Mouse (Mus musculus) megakaryocyte, embryonic 14.5 days (primary cell): ENCODE data around the gene Mum1. TPM values are rescaled to one million over a fixed set of nuclear protein-coding genes. Genes with fewer than 3 reads are reported as not detected.
A peak's percentile ranks its signal among the peaks of the same experiment; 100 is the strongest.

Source experiments
- H3K27me3 ChIP-seq: replicated peaks from 2 replicates; pipeline ENCODE3; 2012; ENCODE audit warnings: inconsistent platforms
- H3K36me3 ChIP-seq: replicated peaks from 2 replicates; pipeline ENCODE3; 2012; ENCODE audit warnings: low read length, inconsistent platforms, mixed read lengths
- H3K4me1 ChIP-seq: 2 replicates; pipeline ENCODE4 v1.6.1; 2012; ENCODE audit warnings: inconsistent platforms
- H3K4me3 ChIP-seq: replicated peaks from 2 replicates; pipeline ENCODE3; 2012; ENCODE audit warnings: moderate library complexity, mild to moderate bottlenecking, inconsistent platforms
- H3K9me3 ChIP-seq: 2 replicates; pipeline ENCODE4 v1.6.1; 2012; ENCODE audit warnings: inconsistent platforms
- FLI1 ChIP-seq: IDR thresholded peaks from 2 replicates; pipeline ENCODE4 v1.6.1; 2012; ENCODE audit warnings: low read length, inconsistent platforms, mixed read lengths
- GATA1 ChIP-seq: IDR thresholded peaks from 3 replicates; pipeline ENCODE4 v1.6.1; 2012; ENCODE audit warnings: mixed read lengths, low read length, inconsistent platforms, borderline replicate concordance
- polyA plus RNA-seq: library from polyadenylated mRNA; stranded (reverse); fragments of >175 nt; gene quantifications from 2 replicates; pipeline ENCODE4 v1.2.3, GENCODE M21; 2012; ENCODE audit warnings: low replicate concordance; ENCODE audit not compliant: insufficient read depth

The Mum1 gene
- polyA plus RNA-seq, 1 experiment: 9.6 TPM

DNA sequence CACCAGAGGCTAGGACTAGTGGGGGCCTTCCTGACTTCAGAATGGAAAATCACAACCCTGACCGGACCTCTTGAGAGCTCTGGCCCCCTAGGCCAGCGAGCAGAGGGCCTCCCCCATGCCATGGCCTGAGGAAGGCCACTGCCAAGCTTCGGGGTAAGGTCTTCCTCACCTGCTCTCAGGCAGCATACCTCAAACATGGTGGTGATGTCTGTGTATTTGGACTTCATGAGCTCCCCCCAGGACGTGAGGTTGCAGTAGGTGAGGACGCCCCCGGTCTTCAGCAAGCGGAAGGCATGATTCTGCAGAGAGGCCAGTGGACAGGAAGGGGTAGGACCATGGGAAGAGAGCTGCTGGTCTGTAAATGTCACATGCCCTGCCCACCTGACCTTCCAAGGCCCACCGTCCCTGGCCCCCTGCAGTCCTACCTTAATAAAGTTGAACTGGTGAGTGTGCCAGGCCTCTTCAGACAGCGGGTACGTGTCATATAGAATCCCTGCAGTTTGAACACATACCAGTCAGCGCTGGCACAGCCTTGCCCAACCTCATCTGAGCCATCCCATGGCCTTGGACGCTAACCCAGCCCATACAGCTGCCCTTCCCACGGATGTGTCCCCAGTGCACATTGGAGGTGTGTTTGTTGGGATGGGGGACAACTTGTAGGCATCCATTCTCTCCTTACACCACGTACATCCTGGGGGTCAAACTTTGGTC, 32.7 kb downstream of the Mum1 start:
- H3K4me3 ChIP-seq: no peak overlapping the region
- peaks cover 60% of the 10 kb centered on the region for H3K36me3 ChIP-seq
- peaks cover 74% of the 10 kb centered on the region for H3K4me1 ChIP-seq
- H3K27me3 ChIP-seq: no peaks in the 10 kb centered on the region
- TF ChIP-seq GATA1: no peak
- no peak for TF ChIP-seq FLI1
- no peaks in the 10 kb centered on the region for H3K9me3 ChIP-seq

DNA sequence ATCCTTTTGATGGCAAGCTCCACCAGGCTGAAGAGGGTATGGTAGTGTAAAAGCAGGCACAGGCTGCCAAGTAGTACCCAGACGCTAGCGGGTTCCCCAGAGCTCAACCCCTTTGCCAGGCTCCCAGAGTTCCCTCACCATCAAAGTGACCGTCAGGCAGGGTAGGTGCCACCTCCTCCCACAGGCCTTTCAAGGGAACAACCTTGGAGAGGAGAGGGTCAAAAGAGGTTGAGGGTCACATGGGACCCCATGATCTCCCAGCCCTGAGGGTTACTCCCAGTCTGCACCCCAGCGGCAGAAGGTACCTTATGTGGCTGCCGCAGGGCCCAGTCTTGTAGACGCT, 33.2 kb downstream of the Mum1 start:
- Histone ChIP-seq H3K36me3 (peaks cover 55% of the 10 kb centered on the region), H3K4me1 (peaks cover 75% of the 10 kb centered on the region), H3K9me3 (no peaks in the 10 kb centered on the region), H3K4me3 (no peak overlapping the region), H3K27me3 (no peaks in the 10 kb centered on the region)
- TF ChIP-seq FLI1 (no peak), GATA1 (no peak)

- peaks cover 71% of the 10 kb centered on the region for H3K4me1 ChIP-seq
- H3K9me3 ChIP-seq: no peaks in the 10 kb centered on the region
- peak overlapping the region; percentile 94 for H3K4me3 ChIP-seq
- peaks cover 49% of the 10 kb centered on the region for H3K36me3 ChIP-seq
- no peaks in the 10 kb centered on the region for H3K27me3 ChIP-seq
- TF ChIP-seq GATA1 (no peak), FLI1 (no peak)
These were observed 33.8 kb downstream of the Mum1 start for GRCm38 (mm10) chr10:80259861-80260641.

DNA sequence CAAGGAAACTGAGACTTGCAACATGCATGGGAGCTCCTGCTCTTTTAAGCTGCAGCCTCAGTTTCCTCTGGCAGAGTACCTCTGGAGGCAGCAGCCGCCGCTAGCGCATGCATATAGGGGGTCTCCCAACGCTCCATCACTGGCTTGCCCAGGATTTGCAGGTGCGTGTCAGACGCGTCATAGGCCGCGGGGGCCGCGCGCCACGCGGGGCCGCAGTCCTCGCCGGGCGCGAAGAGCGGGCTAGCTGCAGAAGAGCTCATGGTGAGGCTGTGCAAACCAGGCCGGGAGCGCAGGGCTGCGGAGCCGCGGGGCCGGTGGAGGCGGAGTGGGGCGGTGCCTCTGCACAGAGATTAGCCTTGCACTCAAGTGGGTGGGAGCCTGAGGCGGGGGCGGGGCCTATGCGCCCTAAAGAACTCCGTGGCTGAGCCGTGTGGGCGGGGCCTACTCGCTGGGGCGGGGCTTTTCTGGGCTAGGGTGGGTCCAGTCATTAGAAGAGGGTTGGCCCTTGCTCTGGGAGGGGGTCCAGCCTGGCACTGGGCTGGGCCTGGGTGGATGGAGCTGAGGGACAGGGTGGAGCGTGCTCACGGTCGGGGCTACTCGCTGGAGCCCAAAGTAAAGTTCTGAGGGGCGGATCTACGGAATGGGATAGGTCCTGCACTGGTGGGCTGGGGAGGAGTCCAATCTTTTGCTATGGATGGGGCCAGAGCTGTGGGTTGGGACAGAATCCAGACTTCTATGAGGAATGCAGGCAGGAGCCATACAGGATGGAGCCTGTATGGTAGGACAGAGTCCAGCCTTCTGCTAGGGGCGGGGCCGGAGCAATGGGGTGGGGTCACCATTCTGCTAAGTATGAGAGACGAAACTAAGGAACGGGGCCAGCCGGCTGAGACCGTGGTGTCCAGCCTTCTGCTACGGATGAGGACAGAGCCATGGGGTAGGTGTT, 34.7 kb downstream of the Mum1 start, which contains the start of the genes Gamt and Dazap1:
Gene Gamt (minus strand): TSS at position 371 of the 943 bp plus-strand sequence.
Gene Dazap1 (plus strand): TSS at position 845 of the 943 bp plus-strand sequence.
- Histone ChIP-seq H3K36me3 (peaks cover 40% of the 10 kb centered on the region), H3K4me3 (peak within 1 kb of the TSS; percentile 94), H3K27me3 (no peaks in the 10 kb centered on the region), H3K4me1 (peaks cover 72% of the 10 kb centered on the region), H3K9me3 (no peaks in the 10 kb centered on the region)
- TF ChIP-seq FLI1 (no peak), GATA1 (no peak)

DNA sequence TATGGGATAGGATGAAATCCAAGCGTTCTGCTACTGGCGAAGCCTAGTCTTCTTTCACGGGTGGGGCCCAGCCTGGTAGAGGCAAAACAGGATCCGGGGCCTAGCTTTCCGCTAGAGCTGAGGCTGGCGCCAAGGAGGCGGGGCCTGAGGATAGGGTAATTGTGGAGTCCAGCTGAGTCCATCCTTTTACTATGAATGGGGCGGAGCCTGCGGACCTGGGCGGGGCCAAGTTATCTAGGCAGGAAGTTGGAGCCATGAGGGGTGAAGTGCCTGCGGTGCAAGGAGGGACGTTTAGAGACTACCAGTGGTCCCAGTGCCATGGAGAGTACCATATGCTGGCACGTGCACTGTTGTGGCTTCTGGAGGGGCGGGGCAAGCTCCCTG, 35.3 kb downstream of the Mum1 start:
- Histone ChIP-seq H3K4me1 (peaks cover 79% of the 10 kb centered on the region), H3K9me3 (no peaks in the 10 kb centered on the region), H3K27me3 (no peaks in the 10 kb centered on the region), H3K4me3 (peak overlapping the region; percentile 94), H3K36me3 (peaks cover 34% of the 10 kb centered on the region)
- 0 out of 2 replicates have a peak, but pooled peaks have one; percentile 20 for TF ChIP-seq FLI1
- 0 out of 3 replicates have a peak, but pooled peaks have one; percentile 45 for TF ChIP-seq GATA1

DNA sequence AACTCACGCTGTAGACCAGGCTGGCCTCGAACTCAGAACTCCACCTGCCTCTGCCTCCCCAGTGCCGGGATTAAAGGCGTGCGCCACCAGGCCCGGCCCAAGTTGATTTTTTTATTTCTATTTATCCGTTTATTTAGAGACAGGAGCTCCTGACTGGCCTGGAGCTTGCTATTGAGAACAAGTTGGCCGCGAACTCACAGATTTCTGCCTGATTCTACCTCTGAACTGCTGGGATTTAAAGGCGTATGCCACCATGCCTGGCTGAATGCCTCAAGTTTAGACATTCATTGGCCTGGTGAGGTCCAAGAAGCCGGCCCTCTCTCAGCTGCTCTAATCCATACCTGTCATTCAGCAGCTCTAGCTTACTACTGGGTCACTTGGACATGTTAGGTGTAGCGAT, 35.9 kb downstream of the Mum1 start:
- Histone ChIP-seq H3K9me3 (no peaks in the 10 kb centered on the region), H3K36me3 (peaks cover 31% of the 10 kb centered on the region), H3K27me3 (no peaks in the 10 kb centered on the region), H3K4me3 (peak overlapping the region; percentile 86), H3K4me1 (peaks cover 84% of the 10 kb centered on the region)
- TF ChIP-seq FLI1 (no peak), GATA1 (no peak)

DNA sequence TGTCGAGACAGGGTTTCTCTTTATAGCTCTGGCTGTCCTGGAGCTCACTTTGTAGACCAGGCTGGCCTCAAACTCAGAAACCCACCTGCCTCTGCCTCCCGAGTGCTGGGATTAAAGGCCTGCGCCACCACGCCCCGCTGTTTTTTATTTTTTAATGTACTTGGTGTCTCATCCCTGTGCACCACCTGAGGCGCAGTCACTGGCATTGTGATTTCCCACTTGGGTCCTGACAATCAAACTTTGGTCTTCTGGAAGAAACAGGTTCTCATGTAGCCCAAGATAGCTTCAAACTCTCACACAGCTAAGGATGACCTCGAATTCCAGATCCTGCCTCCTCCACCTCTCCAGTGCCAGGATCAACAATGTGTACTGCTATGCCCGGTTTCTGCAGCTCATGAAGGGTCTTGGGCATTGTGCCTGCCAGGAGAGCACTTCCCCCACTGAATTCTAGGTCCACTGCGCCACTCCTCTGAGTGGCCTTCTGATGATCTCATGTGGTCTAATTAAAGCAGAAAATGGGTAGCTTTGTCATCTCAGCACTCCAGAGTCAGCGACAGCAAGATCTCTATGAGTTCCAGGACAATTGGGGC, 36.6 kb downstream of the Mum1 start:
- H3K27me3 ChIP-seq: no peaks in the 10 kb centered on the region
- peaks cover 87% of the 10 kb centered on the region for H3K4me1 ChIP-seq
- H3K36me3 ChIP-seq: peaks cover 32% of the 10 kb centered on the region
- TF ChIP-seq FLI1 (no peak), GATA1 (no peak)
- peak overlapping the region; percentile 82 for H3K4me3 ChIP-seq
- no peaks in the 10 kb centered on the region for H3K9me3 ChIP-seq

DNA sequence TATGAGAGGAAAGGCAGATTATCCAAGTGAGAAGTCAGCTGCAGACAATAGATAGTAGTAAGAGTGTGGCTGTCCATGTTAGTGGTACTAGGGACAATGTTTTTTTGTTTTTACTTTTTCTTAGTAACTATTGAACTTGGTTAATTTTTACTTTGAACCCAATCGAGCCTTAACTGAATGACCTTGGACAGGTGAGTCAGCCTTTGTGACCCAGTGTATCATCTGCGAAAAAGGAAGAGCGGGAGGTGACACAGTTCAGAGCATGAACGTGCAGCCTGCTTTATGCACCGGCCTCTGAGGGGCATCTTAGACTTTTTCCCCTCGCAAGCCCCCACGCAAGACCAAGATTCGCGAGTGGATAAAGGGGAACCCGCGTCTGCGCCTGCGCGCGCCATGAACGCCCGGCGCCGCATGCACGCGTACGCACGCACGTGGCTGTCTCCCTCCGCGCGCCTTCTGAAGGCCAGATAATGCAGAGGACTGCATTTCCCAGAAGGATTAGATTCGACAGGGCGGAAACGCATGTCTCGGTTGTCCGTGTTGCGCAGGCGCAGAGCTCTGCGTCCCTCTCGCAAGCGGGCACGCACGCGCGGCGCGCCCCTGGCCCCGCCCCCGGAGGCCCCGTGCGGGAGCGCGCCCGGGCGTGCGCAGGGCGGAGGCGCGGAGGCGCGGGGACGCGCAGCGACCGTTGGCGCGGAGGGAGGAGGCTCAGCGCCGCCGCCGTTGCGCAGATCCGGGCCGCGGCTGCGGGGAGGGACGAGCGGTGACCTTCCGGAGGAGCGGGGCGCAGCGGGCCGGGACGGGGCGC, 38.3 kb downstream of the Mum1 start:
- TF ChIP-seq GATA1 (0 out of 3 replicates have a peak, but pooled peaks have one; percentile 11), FLI1 (no peak)
- Histone ChIP-seq H3K36me3 (peaks cover 28% of the 10 kb centered on the region), H3K27me3 (no peaks in the 10 kb centered on the region), H3K4me3 (peak overlapping the region; percentile 95), H3K9me3 (no peaks in the 10 kb centered on the region), H3K4me1 (peaks cover 87% of the 10 kb centered on the region)

- Histone ChIP-seq H3K4me1 (peaks cover 87% of the 10 kb centered on the region), H3K4me3 (peak overlapping the region; percentile 95), H3K9me3 (no peaks in the 10 kb centered on the region), H3K27me3 (no peaks in the 10 kb centered on the region), H3K36me3 (peaks cover 28% of the 10 kb centered on the region)
- TF ChIP-seq FLI1 (no peak), GATA1 (no peak)
These were observed 38.9 kb downstream of the Mum1 start for GRCm38 (mm10) chr10:80265149-80265486.
